Mouse (Mus musculus): ENCODE results near the gene Cidec.

GRCm38 (mm10) chr6:113424187-113424586 lies 11.4 kb downstream of the Cidec start:
- TF ChIP-seq CTCF (IDR thresholded peaks at IDR 0.05; ENCODE audit: low read depth) (no peak), EP300 (IDR thresholded peaks at IDR 0.05; ENCODE audit: low read depth) (no peak)
